Mouse (Mus musculus) layer of hippocampus, adult 2 months (tissue): ENCODE measurements around the gene Rnf212. TPM values are rescaled to one million over a fixed set of nuclear protein-coding genes. Genes with fewer than 3 reads are reported as not detected.

ENCODE experiments used
- DNase-seq, 2 experiments: peaks; one replicate each; pipeline ENCODE4 v3.0.0; 2022; ENCODE audit warnings: low spot score in 2 of 2
- H3K27ac ChIP-seq: fragments of 200-600 bp; 2 replicates; pipeline ENCODE4 v1.8.1; 2022
- H3K4me3 ChIP-seq: fragments of 200-600 bp; 2 replicates; pipeline ENCODE4 v1.8.1; 2022; ENCODE audit warnings: mild to moderate bottlenecking
- CTCF ChIP-seq: fragments of 200-600 bp; conservative IDR thresholded peaks from 2 replicates; pipeline ENCODE4 v1.8.1; 2022; ENCODE audit warnings: antibody characterized with exemption, mild to moderate bottlenecking, moderate library complexity
- total RNA-seq, 2 experiments: library from RNA; stranded (reverse); gene quantifications; 2 replicates each; pipeline ENCODE4 v1.2.3; 2021

Gene Rnf212
- total RNA-seq, 2 experiments from 2014 or later: not detected

- peak; percentile 66 for TF ChIP-seq CTCF
- H3K4me3 ChIP-seq: no peak overlapping the region
- no peak for DNase-seq
- H3K27ac ChIP-seq: no peak overlapping the region
Measured at GRCm38 (mm10) chr5:108679909-108680308, 94.9 kb downstream of the Rnf212 start.

Other genes starting within 250 kb of the Rnf212 start
- gene Cplx1, start 225.0 kb downstream of the Rnf212 start, total RNA-seq: 100 to 1,000 TPM; 507 to 549 TPM
- gene Gak, start 145.2 kb downstream of the Rnf212 start, total RNA-seq: 10 to 100 TPM; 96.2 to 97.3 TPM
- 10 to 100 TPM; 40.7 to 43.5 TPM for gene Tmem175, start 145.2 kb downstream of the Rnf212 start, total RNA-seq
- gene Idua, start 114.7 kb downstream of the Rnf212 start, total RNA-seq: 10 to 100 TPM; 16.8 to 17.1 TPM
- gene Dgkq, start 105.3 kb downstream of the Rnf212 start, total RNA-seq: 10 to 100 TPM; 50.2 to 51.5 TPM
- 1 to 10 TPM; 1.2 TPM for gene Slc26a1, start 99.4 kb downstream of the Rnf212 start, total RNA-seq
- 10 to 100 TPM; 21.3 to 22.4 TPM for gene Fgfrl1, start 82.6 kb downstream of the Rnf212 start, total RNA-seq
- gene Tmed11, start 20.4 kb upstream of the Rnf212 start, total RNA-seq: not detected
- not detected for gene Vmn2r8, start 33.9 kb upstream of the Rnf212 start, total RNA-seq
- not detected for gene Vmn2r9, start 77.6 kb upstream of the Rnf212 start, total RNA-seq
- not detected for gene Vmn2r10, start 231.5 kb upstream of the Rnf212 start, total RNA-seq